Mouse (Mus musculus): ENCODE measurements around the gene Picalm. TPM values are rescaled to one million over a fixed set of nuclear protein-coding genes. Genes with fewer than 3 reads are reported as not detected.
A peak's percentile ranks its signal among the peaks of the same experiment; 100 is the strongest.
"Not testable (repeated sequence)": the region's sequence is repeated elsewhere in the genome, so short reads cannot be mapped to it uniquely, and the experiment has no call there.

Gene Picalm
- total RNA-seq, 2 experiments from 2014 or later = 1,167 to 1,368 TPM

DNA sequence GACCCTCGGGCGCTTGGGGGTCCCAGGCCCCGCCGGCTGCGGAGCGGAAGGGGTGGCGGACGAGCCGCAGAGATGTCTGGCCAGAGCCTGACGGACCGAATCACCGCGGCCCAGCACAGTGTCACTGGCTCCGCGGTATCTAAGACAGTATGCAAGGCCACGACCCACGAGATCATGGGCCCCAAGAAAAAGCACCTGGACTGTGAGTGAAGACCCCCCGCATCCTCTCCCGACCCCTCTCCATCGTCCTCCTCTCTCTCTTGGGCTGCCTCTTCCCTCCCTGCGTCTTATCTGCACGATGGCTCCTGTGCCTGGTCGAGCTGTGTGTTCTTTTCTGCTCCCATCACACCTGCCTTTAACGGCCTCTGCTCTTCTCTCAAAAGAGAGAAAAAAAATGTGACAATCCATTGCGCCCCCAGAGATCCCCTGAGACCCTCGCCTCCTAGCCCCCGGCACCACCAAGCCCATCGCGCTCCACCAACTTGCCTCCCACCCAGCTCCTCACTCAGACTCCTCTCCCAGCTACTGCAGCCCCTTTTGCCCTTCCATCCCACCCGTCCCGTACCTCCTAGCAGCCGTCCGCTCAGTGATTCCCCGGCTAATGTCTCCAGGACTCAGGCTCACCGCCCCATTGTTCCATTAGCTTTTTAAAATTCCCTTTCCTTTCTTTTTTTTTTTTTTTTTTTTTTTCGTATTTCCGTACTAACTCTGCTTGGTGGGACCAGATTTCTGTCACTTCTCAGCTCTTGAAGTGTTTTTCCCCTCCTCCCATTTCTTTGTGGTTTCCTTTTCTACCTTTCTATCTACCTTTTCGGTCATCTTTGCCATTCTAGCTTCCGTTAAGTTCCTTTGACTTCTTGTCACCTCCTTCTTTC is 725 bp downstream of the Picalm start:
- ATAC-seq (replicated peaks; ENCODE audit: low FRiP score, poor library complexity, severe bottlenecking) = peak; percentile 40

DNA sequence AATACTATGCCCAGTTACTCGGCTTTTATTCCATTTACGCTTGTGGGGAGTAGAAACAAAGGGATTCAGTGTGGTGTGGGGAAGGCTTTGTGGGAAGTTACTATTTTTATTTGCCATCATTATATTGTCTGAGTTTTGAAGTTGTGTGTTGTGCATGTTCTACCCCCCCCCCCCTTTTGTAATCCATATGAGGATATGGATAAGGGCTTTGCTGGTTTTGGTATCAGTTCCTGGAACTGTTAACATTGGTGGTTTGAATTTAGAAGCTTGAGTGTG is 1.3 kb downstream of the Picalm start:
- no peak for ATAC-seq (replicated peaks; ENCODE audit: low FRiP score, poor library complexity, severe bottlenecking)

DNA sequence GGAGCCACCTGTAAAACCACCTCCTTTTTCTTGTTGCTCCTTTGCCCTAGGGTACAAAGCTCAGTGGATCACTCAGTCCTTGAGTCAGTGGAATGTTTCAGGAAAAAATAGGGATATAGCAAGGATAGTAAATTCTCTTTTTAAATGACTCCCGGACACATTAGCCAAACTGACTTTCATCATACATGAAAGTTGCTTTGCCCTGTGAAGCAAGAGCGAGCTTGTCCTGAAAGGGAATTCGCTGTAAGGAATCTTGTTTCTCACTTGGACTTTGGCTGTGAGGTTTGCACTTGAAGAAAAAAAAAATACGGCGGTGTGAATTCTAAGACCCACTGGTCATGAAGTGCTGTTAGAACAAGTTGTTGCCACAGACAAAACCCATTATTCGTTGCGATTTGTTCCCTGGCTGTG is 1.8 kb downstream of the Picalm start:
- no peak for ATAC-seq (replicated peaks; ENCODE audit: low FRiP score, poor library complexity, severe bottlenecking)

- no peak for ATAC-seq (replicated peaks; ENCODE audit: low FRiP score, poor library complexity, severe bottlenecking)
Observed at GRCm38 (mm10) chr7:90132322-90132721, 2.3 kb downstream of the Picalm start.

DNA sequence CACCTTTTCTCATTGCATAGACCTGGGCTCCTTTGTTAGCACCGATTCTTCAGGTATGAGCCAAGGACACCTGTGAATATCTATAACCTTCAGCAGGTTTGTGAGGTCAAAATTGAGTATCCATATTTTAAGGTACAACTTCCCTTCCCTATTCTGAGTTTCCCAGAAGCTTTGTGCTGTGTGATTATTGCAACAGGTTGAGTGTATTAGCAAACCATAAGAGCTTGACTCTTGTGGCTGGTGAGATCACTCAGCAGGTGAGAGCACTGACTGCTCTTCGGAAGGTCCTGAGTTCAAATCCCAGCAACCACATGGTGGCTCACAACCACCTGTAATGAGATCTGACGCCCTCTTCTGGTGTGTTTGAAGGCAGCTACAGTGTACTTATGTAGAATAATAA is 6.7 kb downstream of the Picalm start:
- ATAC-seq (replicated peaks; ENCODE audit: low FRiP score, poor library complexity, severe bottlenecking) = no peak

- no peak for ATAC-seq (replicated peaks; ENCODE audit: low FRiP score, poor library complexity, severe bottlenecking)
Observed at GRCm38 (mm10) chr7:90138359-90138758, 8.3 kb downstream of the Picalm start.

- ATAC-seq (replicated peaks; ENCODE audit: low FRiP score, poor library complexity, severe bottlenecking) = no peak
Observed at GRCm38 (mm10) chr7:90140290-90140689, 10.3 kb downstream of the Picalm start.

- ATAC-seq (replicated peaks; ENCODE audit: low FRiP score, poor library complexity, severe bottlenecking) = no peak
Observed at GRCm38 (mm10) chr7:90144275-90144674, 14.3 kb downstream of the Picalm start.

- no peak for ATAC-seq (replicated peaks; ENCODE audit: low FRiP score, poor library complexity, severe bottlenecking)
Observed at GRCm38 (mm10) chr7:90144971-90145370, 15.0 kb downstream of the Picalm start.

DNA sequence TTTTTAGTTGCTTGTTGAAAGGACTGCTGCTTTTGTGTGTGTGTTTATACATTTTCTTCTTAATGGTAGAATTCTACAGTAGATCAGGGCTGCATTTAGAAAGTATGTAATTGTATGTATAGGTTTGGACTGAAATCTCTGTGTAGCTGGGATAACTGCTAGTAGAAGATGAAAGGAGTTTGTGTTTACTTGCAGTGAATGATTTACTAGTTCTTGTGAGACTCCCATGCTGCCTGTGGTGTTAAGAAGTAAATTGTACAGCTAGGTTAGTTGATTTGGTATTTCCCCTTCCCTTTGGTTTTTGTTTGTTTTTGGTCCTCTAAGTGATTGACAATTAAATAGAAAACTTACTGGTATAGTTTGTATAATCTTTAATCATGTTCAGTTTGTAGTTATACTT is 15.4 kb downstream of the Picalm start:
- ATAC-seq (replicated peaks; ENCODE audit: low FRiP score, poor library complexity, severe bottlenecking) = no peak

DNA sequence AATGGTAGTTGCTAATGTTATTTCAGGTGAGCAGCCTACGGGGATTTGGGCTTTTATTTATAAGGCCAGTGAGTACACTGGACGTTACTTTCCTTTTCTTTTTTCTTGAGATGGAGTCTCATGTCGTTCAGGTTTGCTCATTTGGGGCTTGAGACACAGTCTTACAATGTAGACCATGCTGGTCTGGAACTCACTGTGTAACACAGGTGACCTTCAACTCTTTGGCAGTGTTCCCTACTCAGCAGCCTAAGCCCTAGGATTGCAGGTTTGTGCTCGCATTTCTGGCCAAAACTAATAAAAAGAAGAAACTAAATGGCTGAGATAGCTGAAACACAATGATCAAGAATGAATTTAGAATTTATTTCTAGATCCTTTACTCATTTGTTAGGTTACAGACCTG is 15.9 kb downstream of the Picalm start:
- ATAC-seq (replicated peaks; ENCODE audit: low FRiP score, poor library complexity, severe bottlenecking) = peak; percentile 39; the same call in 1 of the 2 replicates

- peak; percentile 88 for ATAC-seq (replicated peaks; ENCODE audit: low FRiP score, poor library complexity, severe bottlenecking)
Observed at GRCm38 (mm10) chr7:90146321-90146720, 16.3 kb downstream of the Picalm start.

DNA sequence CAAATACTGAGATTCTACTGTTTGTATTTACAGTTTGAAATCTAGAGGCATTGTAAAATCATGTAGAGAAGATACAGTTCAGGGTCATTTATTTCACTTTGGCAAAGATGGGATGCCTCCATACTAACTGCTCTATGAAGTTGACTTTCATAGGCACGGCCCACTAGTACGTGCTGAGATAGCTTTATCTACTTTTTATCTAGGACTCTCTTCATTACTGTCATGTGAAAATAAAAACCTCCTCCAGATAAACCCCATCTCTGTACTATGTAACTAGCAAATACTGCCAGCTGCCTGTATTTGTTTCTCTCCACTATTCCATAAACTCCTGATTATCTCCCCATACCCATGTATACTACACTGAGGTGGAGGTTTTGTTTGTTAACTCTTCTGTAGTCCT is 18.0 kb downstream of the Picalm start:
- no peak for ATAC-seq (replicated peaks; ENCODE audit: low FRiP score, poor library complexity, severe bottlenecking)

DNA sequence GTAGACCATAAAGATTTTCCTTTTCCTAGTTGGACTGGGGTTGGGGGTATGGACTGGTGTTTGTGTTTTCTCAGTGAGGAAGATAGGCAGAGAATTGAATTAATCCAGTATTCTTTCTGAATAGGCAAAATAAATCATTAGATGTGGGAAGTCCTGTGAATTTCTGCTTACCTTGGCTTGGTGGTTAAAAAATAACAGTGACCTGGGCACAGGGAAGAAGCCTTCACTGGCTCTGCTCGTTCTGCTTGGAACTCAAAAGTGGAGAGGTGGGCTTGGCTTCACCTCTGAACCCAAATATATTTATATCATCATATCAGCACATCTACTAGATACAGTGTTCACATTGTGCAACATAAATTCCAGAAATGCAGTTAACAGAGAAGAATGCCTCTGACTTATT is 18.5 kb downstream of the Picalm start:
- no peak for ATAC-seq (replicated peaks; ENCODE audit: low FRiP score, poor library complexity, severe bottlenecking)

DNA sequence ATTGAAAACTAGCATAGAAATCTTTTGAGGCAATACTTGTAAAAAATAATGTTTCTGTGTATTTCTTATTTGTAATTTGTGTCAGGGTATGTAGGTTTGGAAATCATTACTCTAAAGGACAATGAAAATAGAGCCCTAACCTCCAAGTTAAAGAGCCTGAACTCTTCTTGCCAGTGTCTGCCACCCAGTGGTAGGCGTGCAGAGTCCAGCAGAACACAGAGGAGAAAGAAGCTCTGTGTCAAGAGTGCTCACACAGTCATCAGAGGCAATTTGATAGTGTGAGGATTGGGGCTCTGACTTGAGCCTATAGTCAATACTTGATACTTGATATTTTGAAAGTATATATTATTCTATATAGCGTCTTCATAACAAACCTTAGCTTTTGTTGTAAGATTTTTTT is 20.3 kb downstream of the Picalm start:
- ATAC-seq (replicated peaks; ENCODE audit: low FRiP score, poor library complexity, severe bottlenecking) = 0 out of 2 replicates have a peak, but pooled peaks have one; percentile 31

GRCm38 (mm10) chr7:90158034-90158433 is 28.0 kb downstream of the Picalm start:
- ATAC-seq (replicated peaks; ENCODE audit: low FRiP score, poor library complexity, severe bottlenecking) = 0 out of 2 replicates have a peak, but pooled peaks have one; percentile 27

- no peak for ATAC-seq (replicated peaks; ENCODE audit: low FRiP score, poor library complexity, severe bottlenecking)
Observed at GRCm38 (mm10) chr7:90160598-90160997, 30.6 kb downstream of the Picalm start.

- ATAC-seq (replicated peaks; ENCODE audit: low FRiP score, poor library complexity, severe bottlenecking) = no peak
Observed at GRCm38 (mm10) chr7:90164276-90164675, 34.3 kb downstream of the Picalm start.

DNA sequence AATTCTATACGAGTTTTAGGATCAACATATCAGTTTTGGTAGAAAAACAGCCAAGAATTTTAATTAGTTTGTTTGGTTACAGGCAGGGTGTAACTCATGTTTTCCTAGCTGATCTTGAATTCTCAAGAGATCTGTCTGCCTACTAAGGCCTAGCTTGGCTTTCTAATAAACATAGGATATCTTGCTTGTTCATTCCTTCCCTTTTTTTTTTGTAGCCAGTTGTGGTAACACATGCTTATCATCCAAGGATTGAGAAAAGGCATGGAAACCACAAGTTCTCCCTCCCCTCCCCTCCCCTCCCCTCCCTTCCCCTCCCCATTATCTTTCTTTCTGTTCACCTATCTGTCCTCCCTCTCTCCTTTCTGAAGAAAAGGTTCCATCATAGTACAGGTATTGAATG is 36.0 kb downstream of the Picalm start:
- ATAC-seq (replicated peaks; ENCODE audit: low FRiP score, poor library complexity, severe bottlenecking) = no peak

GRCm38 (mm10) chr7:90167777-90168176 is 37.8 kb downstream of the Picalm start:
- ATAC-seq (replicated peaks; ENCODE audit: low FRiP score, poor library complexity, severe bottlenecking) = not testable (repeated sequence)

DNA sequence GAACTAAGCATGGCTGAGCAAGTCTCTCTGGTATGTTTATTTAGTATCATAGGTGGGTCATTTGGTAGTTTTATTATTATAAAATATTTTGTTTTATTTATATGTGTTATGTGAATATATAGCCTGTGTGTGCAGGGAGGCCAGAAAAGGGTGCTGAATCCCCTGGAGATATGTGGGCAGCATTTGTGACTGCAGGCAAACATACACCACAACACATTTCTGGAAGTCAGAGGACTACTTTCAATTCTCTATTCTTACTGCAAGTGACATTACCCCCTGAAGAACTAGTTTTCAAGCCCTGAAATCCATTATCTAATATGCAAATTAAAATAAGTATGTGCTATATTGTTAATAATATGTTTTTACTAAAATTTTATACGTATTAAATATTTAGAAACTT is 43.8 kb downstream of the Picalm start:
- ATAC-seq (replicated peaks; ENCODE audit: low FRiP score, poor library complexity, severe bottlenecking) = no peak

GRCm38 (mm10) chr7:90175576-90175975 is 45.6 kb downstream of the Picalm start:
- no peak for ATAC-seq (replicated peaks; ENCODE audit: low FRiP score, poor library complexity, severe bottlenecking)
